Mouse (Mus musculus) cerebellum, adult 2 months (tissue): ENCODE data around the gene Mss51.

ENCODE experiments used
- CTCF ChIP-seq: fragments of 200-500 bp; IDR thresholded peaks from 2 replicates; pipeline ENCODE4 v1.5.1; 2011; ENCODE audit warnings: low read depth, mild to moderate bottlenecking, control low read depth, low read length, moderate library complexity, borderline replicate concordance; ENCODE audit not compliant: insufficient read depth
- POLR2A ChIP-seq: fragments of 200-500 bp; IDR thresholded peaks from 2 replicates; pipeline ENCODE4 v1.6.1; 2011; ENCODE audit warnings: low read length, control low read depth, borderline replicate concordance; ENCODE audit not compliant: insufficient read depth

DNA sequence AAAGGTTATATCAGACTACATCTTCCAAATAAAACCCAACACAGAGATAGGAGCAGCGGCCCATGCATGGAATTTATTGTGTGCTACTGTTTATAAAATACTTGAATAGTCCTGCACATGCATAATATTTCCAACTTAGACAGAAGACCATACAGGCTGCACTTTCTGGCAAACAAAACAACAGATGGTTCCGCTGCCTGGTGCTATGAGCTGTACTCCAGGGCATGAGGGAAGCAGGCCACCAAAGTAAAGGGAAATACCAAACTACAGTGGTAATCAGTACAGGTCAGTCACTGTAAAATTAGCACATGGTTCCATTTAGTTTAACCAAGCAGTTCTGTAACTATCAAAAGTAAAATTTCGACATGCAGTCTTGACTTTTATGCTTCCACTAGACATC lies 3.3 kb upstream of the Mss51 start:
- no peak for TF ChIP-seq POLR2A
- TF ChIP-seq CTCF: no peak
